Mouse (Mus musculus) embryonic fibroblast, embryonic 13.5 days (primary cell): Measurements from ENCODE around the gene Gm42906.

Experiments used
- CTCF ChIP-seq: IDR thresholded peaks from 2 replicates; pipeline ENCODE4 v1.5.1; 2011; ENCODE audit warnings: mild to moderate bottlenecking, control low read depth, low read length, moderate library complexity, borderline replicate concordance; ENCODE audit not compliant: insufficient read depth
- POLR2A ChIP-seq: IDR thresholded peaks from 2 replicates; pipeline ENCODE4 v1.6.1; 2011; ENCODE audit warnings: low read depth, mild to moderate bottlenecking, control low read depth, low read length, moderate library complexity

- no peak for TF ChIP-seq CTCF
- TF ChIP-seq POLR2A = no peak
Observed at GRCm38 (mm10) chr5:151023461-151023860, 404.5 kb downstream of the Gm42906 start.
